8 mouse cellular contexts compared by ENCODE assay signal in genomic region chr12:15816740-15817178, GRCm38 (mm10). TPM values are rescaled to one million over a fixed set of nuclear protein-coding genes. Genes with fewer than 3 reads are reported as not detected.
A peak's percentile ranks its signal among the peaks of the same experiment; 100 is the strongest.
DNase-seq lines count a peak whose midpoint lies in the region; ATAC-seq and TF ChIP-seq lines count a peak whose summit lies in the region.

Trib2 (minus strand) TSS chr12:15816922.

- H3K4me2 ChIP-seq in heart, embryonic 11.5 days: peak within 1 kb of the TSS; percentile 58
- H3K4me2 ChIP-seq in kidney, embryonic 15.5 days: peak within 1 kb of the TSS; percentile 83
- peak within 1 kb of the TSS; percentile 93 for H3K4me2 ChIP-seq in liver, embryonic 11.5 days

- H3K79me3 ChIP-seq in C2C12 (ENCODE audit: low read depth): no peaks in the 10 kb centered on the region

- under 1% methylated on average over 49 of the region's 50 CpGs for WGBS in heart, embryonic 11.5 days (ENCODE audit: insufficient replicate concordance)
- WGBS in kidney, embryonic 15.5 days: under 1% methylated on average over 50 of the region's 50 CpGs
- under 1% methylated on average over 50 of the region's 50 CpGs for WGBS in liver, embryonic 11.5 days

- peak within 1 kb of the TSS; percentile 97 for H3K27ac ChIP-seq in heart, embryonic 11.5 days (ENCODE audit: low read depth, low read length)
- H3K27ac ChIP-seq in kidney, embryonic 15.5 days: peak within 1 kb of the TSS; percentile 97
- H3K27ac ChIP-seq in liver, embryonic 11.5 days (ENCODE audit: low read depth, low read length): peak within 1 kb of the TSS; percentile 43; the same call in 1 of the 2 replicates

- peak within 1 kb of the TSS; percentile 90 for H3ac ChIP-seq in C2C12 (ENCODE audit: control insufficient read depth, insufficient read length, low read depth)

- peaks cover 12% of the 10 kb centered on the region; the same call in 1 of the 2 replicates for H3K4me1 ChIP-seq in heart, embryonic 11.5 days (ENCODE audit: control insufficient read depth, insufficient read depth, low read length)
- H3K4me1 ChIP-seq in kidney, embryonic 15.5 days: peaks cover 26% of the 10 kb centered on the region
- H3K4me1 ChIP-seq in liver, embryonic 11.5 days (replicated peaks; ENCODE audit: control insufficient read depth, insufficient read depth, low read length): no peaks in the 10 kb centered on the region

- H3K27me3 ChIP-seq in C2C12 (ENCODE audit: control insufficient read depth, insufficient read depth, insufficient read length): no peaks in the 10 kb centered on the region
- H3K27me3 ChIP-seq in heart, embryonic 11.5 days (ENCODE audit: control insufficient read depth, insufficient read depth, low read length): no peaks in the 10 kb centered on the region
- H3K27me3 ChIP-seq in kidney, embryonic 15.5 days: no peaks in the 10 kb centered on the region
- peaks cover 39% of the 10 kb centered on the region for H3K27me3 ChIP-seq in liver, embryonic 11.5 days (replicated peaks; ENCODE audit: control insufficient read depth, insufficient read depth, low read length)
- no peaks in the 10 kb centered on the region; the same call in 1 of the 2 replicates for H3K27me3 ChIP-seq in splenic B cell, adult 2 months (ENCODE audit: control insufficient read depth, insufficient read depth, low read length, poor library complexity, severe bottlenecking)

- peaks cover 25% of the 10 kb centered on the region for H3K79me2 ChIP-seq in C2C12 (ENCODE audit: control insufficient read depth, insufficient read depth)

- peak within 1 kb of the TSS; percentile 79 for H3K4me3 ChIP-seq in C2C12 (ENCODE audit: insufficient read depth, poor library complexity, severe bottlenecking)
- peak within 1 kb of the TSS; percentile 63 for H3K4me3 ChIP-seq in heart, embryonic 11.5 days (ENCODE audit: low read depth, low read length)
- H3K4me3 ChIP-seq in kidney, embryonic 15.5 days (replicated peaks): peak within 1 kb of the TSS; percentile 81
- H3K4me3 ChIP-seq in liver, embryonic 11.5 days (ENCODE audit: low read depth, low read length): peak within 1 kb of the TSS; percentile 67

- no peaks in the 10 kb centered on the region for H3K36me3 ChIP-seq in C2C12 (ENCODE audit: control insufficient read depth, insufficient read depth)
- H3K36me3 ChIP-seq in heart, embryonic 11.5 days (ENCODE audit: control insufficient read depth, insufficient read depth, low read length): no peaks in the 10 kb centered on the region
- H3K36me3 ChIP-seq in kidney, embryonic 15.5 days: no peaks in the 10 kb centered on the region
- no peaks in the 10 kb centered on the region for H3K36me3 ChIP-seq in liver, embryonic 11.5 days (ENCODE audit: control insufficient read depth, insufficient read depth, low read length)
- no peaks in the 10 kb centered on the region for H3K36me3 ChIP-seq in splenic B cell, adult 2 months (ENCODE audit: control insufficient read depth, insufficient read depth, low read length, poor library complexity, severe bottlenecking)

- peak; percentile 95 for DNase-seq in brain, adult 2 months (ENCODE audit: low read depth, low spot score)
- peak; percentile 88 for DNase-seq in liver, embryonic 11.5 days (ENCODE audit: low spot score)
- peak; percentile 96 for DNase-seq in naive thymus-derived CD4-positive, alpha-beta T cell, adult 2 months (ENCODE audit: low read depth)
- DNase-seq in splenic B cell, adult 2 months (ENCODE audit: low read depth, low spot score): peak; percentile 96

- peak; percentile 92 for TF ChIP-seq CTCF in C2C12 (IDR thresholded peaks at IDR 0.05; ENCODE audit: control insufficient read depth, insufficient read depth, insufficient read length)

- H3K9ac ChIP-seq in heart, embryonic 11.5 days (ENCODE audit: low read depth, low read length): peak within 1 kb of the TSS; percentile 92
- H3K9ac ChIP-seq in kidney, embryonic 15.5 days: peak within 1 kb of the TSS; percentile 84
- H3K9ac ChIP-seq in liver, embryonic 11.5 days (ENCODE audit: low read depth, low read length): peak within 1 kb of the TSS; percentile 67

- ATAC-seq in erythroblast, adult 5-6 weeks (replicated peaks; ENCODE audit: low FRiP score, poor library complexity, severe bottlenecking): peak; percentile 75
- ATAC-seq in heart, embryonic 11.5 days (replicated peaks; ENCODE audit: insufficient number of reproducible peaks, low FRiP score, low TSS enrichment): peak; percentile 86
- ATAC-seq in kidney, embryonic 15.5 days (replicated peaks; ENCODE audit: low FRiP score): peak; percentile 93
- peak; percentile 90 for ATAC-seq in liver, embryonic 11.5 days (replicated peaks; ENCODE audit: low FRiP score)

- H3K9me3 ChIP-seq in heart, embryonic 11.5 days (replicated peaks; ENCODE audit: control insufficient read depth, low read length): no peaks in the 10 kb centered on the region
- H3K9me3 ChIP-seq in kidney, embryonic 15.5 days (replicated peaks): no peaks in the 10 kb centered on the region
- H3K9me3 ChIP-seq in liver, embryonic 11.5 days (ENCODE audit: control insufficient read depth, low read length): no peaks in the 10 kb centered on the region

TF ChIP-seq in C2C12, 6 proteins besides CTCF, POLR2A, EP300 and RAD21:
- TF ChIP-seq CEBPB (IDR thresholded peaks at IDR 0.05; ENCODE audit: low read depth) (no peak), MAX (IDR thresholded peaks at IDR 0.05) (peak; percentile 46)

RNA-seq across cellular contexts. Expression of gene Trib2, which starts in this region (rescaled TPM):
- 1.8 TPM for polyA plus RNA-seq in C2C12 (2012; fragmentation: generic; extraction: Trizol)
- total RNA-seq in erythroblast, adult 5-6 weeks (2015; ENCODE audit: low replicate concordance): 1.3 and 1.7 TPM in 2 replicates
- total RNA-seq in erythroblast, adult 5-6 weeks (2017; ENCODE audit: low replicate concordance): 0.84 and 1.6 TPM in 2 replicates
- polyA plus RNA-seq in heart, embryonic 11.5 days (2014; fragmentation: Nextera tagmentation; extraction: Ambion mirVana): 45.4 and 53.5 TPM in 2 replicates
- polyA plus RNA-seq in kidney, embryonic 15.5 days (2015; fragmentation: Nextera tagmentation; extraction: Ambion mirVana): 54.8 and 56.1 TPM in 2 replicates
- 6.4 and 9.4 TPM in 2 replicates for polyA plus RNA-seq in liver, embryonic 11.5 days (2014; fragmentation: Nextera tagmentation; extraction: Ambion mirVana)

Comparison
In these comparisons a context has a peak if more than half of its experiments do, and no peak if none do; other contexts are left out.
1. Peak in every context shown above with its lines: DNase-seq, ATAC-seq, H3K4me3 ChIP-seq and H3K27ac ChIP-seq.
2. H3K27ac ChIP-seq: peak in every context shown above with its lines; median percentile 97 in heart, embryonic 11.5 days; 97 in kidney, embryonic 15.5 days; 43 in liver, embryonic 11.5 days.